Mouse (Mus musculus): Measurements from ENCODE around the gene Znhit1. TPM values are rescaled to one million over a fixed set of nuclear protein-coding genes. Genes with fewer than 3 reads are reported as not detected.

The Znhit1 gene
- polyA plus RNA-seq (2014; fragmentation: Nextera tagmentation; extraction: Ambion mirVana), result 94.0 and 117 TPM in 2 replicates

- Histone ChIP-seq H3K27ac (replicated peaks; ENCODE audit: low read depth, low read length) (peak within 1 kb of the TSS; percentile 97), H3K4me3 (replicated peaks; ENCODE audit: low read depth, low read length) (peak within 1 kb of the TSS; percentile 88), H3K4me2 (ENCODE audit: low read length) (peak within 1 kb of the TSS; percentile 91), H3K9me3 (ENCODE audit: control insufficient read depth, low read length) (no peaks in the 10 kb centered on the region), H3K36me3 (ENCODE audit: control insufficient read depth, insufficient read depth, low read length) (peaks cover 50% of the 10 kb centered on the region), H3K4me1 (ENCODE audit: control insufficient read depth, insufficient read depth, low read length) (peaks cover 11% of the 10 kb centered on the region), H3K9ac (replicated peaks; ENCODE audit: low read length) (peak within 1 kb of the TSS; percentile 98), H3K27me3 (ENCODE audit: control insufficient read depth, insufficient read depth, low read length) (no peaks in the 10 kb centered on the region)
- ATAC-seq (ENCODE audit: low FRiP score, low TSS enrichment) (no peak), DNase-seq (peak; percentile 41)
- WGBS, result 8% methylated on average over 12 of the region's 12 CpGs
Observed at GRCm38 (mm10) chr5:136987934-136988271, at the start of gene Znhit1. Gene Znhit1, minus strand, starts transcription at chr5:136988021.

DNA sequence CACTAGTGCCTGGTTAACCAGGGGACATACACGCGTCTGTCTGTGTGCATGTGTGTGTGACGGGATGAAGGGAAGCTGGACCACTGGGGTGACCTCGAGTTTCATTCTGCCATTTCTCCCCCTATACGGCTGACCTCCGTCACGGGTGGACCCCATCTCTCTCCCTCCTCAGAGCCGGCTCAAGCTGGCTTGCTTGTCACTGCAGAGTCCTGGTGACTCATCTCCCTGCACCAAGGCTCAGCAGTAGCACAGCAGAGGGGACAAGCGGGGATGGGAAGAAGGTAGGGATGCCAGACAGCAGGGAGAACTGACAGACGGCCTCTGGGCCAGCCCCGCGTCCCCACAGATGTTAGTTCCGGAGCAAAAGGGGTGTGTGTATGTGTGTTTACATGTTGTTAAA lies 48.4 kb upstream of the Znhit1 start:
- H3K36me3 ChIP-seq (ENCODE audit: control insufficient read depth, insufficient read depth, low read length), result peaks cover 56% of the 10 kb centered on the region
- WGBS, result 90% methylated on average over 13 of the region's 13 CpGs

GRCm38 (mm10) chr5:137032641-137033074 lies 44.8 kb upstream of the Znhit1 start:
- H3K27me3 ChIP-seq (ENCODE audit: control insufficient read depth, insufficient read depth, low read length), result peaks cover 33% of the 10 kb centered on the region

More for the DNA sequence above, 48.4 kb upstream of the Znhit1 start:
- H3K4me1 ChIP-seq (ENCODE audit: control insufficient read depth, insufficient read depth, low read length), result peaks cover 10% of the 10 kb centered on the region
- no peak overlapping the region for H3K4me2 ChIP-seq (ENCODE audit: low read length)
- H3K27me3 ChIP-seq (ENCODE audit: control insufficient read depth, insufficient read depth, low read length), result peaks cover 6% of the 10 kb centered on the region
- no peak for ATAC-seq (ENCODE audit: low FRiP score, low TSS enrichment)
- no peaks in the 10 kb centered on the region for H3K9me3 ChIP-seq (ENCODE audit: control insufficient read depth, low read length)
- no peak overlapping the region for H3K9ac ChIP-seq (replicated peaks; ENCODE audit: low read length)
- H3K27ac ChIP-seq (replicated peaks; ENCODE audit: low read depth, low read length), result no peak overlapping the region
- H3K4me3 ChIP-seq (replicated peaks; ENCODE audit: low read depth, low read length), result no peak overlapping the region
- DNase-seq, result no peak

DNA sequence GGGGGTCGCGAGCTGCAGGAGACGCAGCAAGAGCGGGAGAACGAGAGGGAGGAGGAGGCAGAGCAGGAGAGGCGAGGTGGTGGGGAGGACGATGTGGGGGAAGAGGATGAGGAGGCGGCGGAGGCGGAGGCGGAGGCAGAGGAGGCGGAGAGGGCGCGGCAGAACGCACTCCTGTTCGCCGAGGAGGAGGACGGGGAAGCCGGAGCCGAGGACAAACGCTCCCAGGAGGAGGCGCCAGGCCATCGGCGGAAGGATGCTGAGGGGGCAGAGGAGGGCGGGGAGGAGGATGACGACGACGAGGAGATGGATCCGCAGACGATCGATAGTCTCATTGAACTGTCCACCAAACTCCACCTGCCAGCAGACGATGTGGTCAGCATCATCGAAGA lies 44.2 kb upstream of the Znhit1 start:
- Histone ChIP-seq H3K4me2 (ENCODE audit: low read length) (peak overlapping the region; percentile 100), H3K9me3 (ENCODE audit: control insufficient read depth, low read length) (no peaks in the 10 kb centered on the region), H3K27me3 (ENCODE audit: control insufficient read depth, insufficient read depth, low read length) (peaks cover 38% of the 10 kb centered on the region), H3K4me1 (ENCODE audit: control insufficient read depth, insufficient read depth, low read length) (peaks cover 20% of the 10 kb centered on the region), H3K9ac (replicated peaks; ENCODE audit: low read length) (peak overlapping the region; percentile 60), H3K27ac (replicated peaks; ENCODE audit: low read depth, low read length) (peak overlapping the region; percentile 32; the same call in 1 of the 2 replicates), H3K36me3 (ENCODE audit: control insufficient read depth, insufficient read depth, low read length) (peaks cover 21% of the 10 kb centered on the region), H3K4me3 (replicated peaks; ENCODE audit: low read depth, low read length) (peak overlapping the region; percentile 52)
- no peak for ATAC-seq (ENCODE audit: low FRiP score, low TSS enrichment)
- peak; percentile 63 for DNase-seq
- WGBS, result 0% methylated on average over 33 of the region's 33 CpGs

More at GRCm38 (mm10) chr5:137032641-137033074, 44.8 kb upstream of the Znhit1 start:
- H3K27ac ChIP-seq (replicated peaks; ENCODE audit: low read depth, low read length), result peak overlapping the region; percentile 32; the same call in 1 of the 2 replicates
- H3K36me3 ChIP-seq (ENCODE audit: control insufficient read depth, insufficient read depth, low read length), result peaks cover 28% of the 10 kb centered on the region
- H3K9me3 ChIP-seq (ENCODE audit: control insufficient read depth, low read length), result no peaks in the 10 kb centered on the region
- peaks cover 20% of the 10 kb centered on the region for H3K4me1 ChIP-seq (ENCODE audit: control insufficient read depth, insufficient read depth, low read length)
- WGBS, result under 1% methylated on average over 48 of the region's 49 CpGs
- DNase-seq (peak; percentile 88), ATAC-seq (ENCODE audit: low FRiP score, low TSS enrichment) (peak; percentile 67)
- peak overlapping the region; percentile 52 for H3K4me3 ChIP-seq (replicated peaks; ENCODE audit: low read depth, low read length)
- peak overlapping the region; percentile 100 for H3K4me2 ChIP-seq (ENCODE audit: low read length)
- H3K9ac ChIP-seq (replicated peaks; ENCODE audit: low read length), result peak overlapping the region; percentile 60

- H3K4me3 ChIP-seq (replicated peaks; ENCODE audit: low read depth, low read length), result peak overlapping the region; percentile 52
- H3K4me1 ChIP-seq (ENCODE audit: control insufficient read depth, insufficient read depth, low read length), result peaks cover 20% of the 10 kb centered on the region
- 1% methylated on average over 78 of the region's 78 CpGs for WGBS
- DNase-seq (peak; percentile 50), ATAC-seq (ENCODE audit: low FRiP score, low TSS enrichment) (no peak)
- peak overlapping the region; percentile 100 for H3K4me2 ChIP-seq (ENCODE audit: low read length)
- H3K27me3 ChIP-seq (ENCODE audit: control insufficient read depth, insufficient read depth, low read length), result peaks cover 44% of the 10 kb centered on the region
- no peak overlapping the region for H3K27ac ChIP-seq (replicated peaks; ENCODE audit: low read depth, low read length)
- peak overlapping the region; percentile 60 for H3K9ac ChIP-seq (replicated peaks; ENCODE audit: low read length)
- peaks cover 15% of the 10 kb centered on the region for H3K36me3 ChIP-seq (ENCODE audit: control insufficient read depth, insufficient read depth, low read length)
- no peaks in the 10 kb centered on the region for H3K9me3 ChIP-seq (ENCODE audit: control insufficient read depth, low read length)
Observed at GRCm38 (mm10) chr5:137031076-137032032, 43.5 kb upstream of the Znhit1 start.

DNA sequence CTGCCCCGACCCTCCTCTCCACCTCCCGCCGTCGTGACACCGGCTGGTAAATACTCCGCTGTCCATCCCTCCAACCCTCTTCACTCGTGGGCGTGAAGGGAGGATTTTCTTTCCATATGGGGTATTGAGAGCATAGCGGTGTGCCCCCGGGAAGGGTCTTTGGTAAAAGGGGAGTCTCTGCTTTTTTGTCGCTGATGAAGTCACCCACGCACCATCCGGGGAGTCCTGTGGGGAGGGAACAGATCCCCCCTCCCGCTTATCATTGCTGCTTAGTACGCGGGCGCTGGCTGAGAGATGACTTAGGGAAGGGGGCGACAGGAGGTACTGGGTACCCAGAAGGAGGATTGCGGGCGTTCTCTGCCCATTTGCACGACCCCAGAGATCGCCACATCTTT lies 42.6 kb upstream of the Znhit1 start:
- H3K4me3 ChIP-seq (replicated peaks; ENCODE audit: low read depth, low read length), result peak overlapping the region; percentile 52
- ATAC-seq (ENCODE audit: low FRiP score, low TSS enrichment) (no peak), DNase-seq (no peak)
- WGBS, result 9% methylated on average over 22 of the region's 22 CpGs
- H3K36me3 ChIP-seq (ENCODE audit: control insufficient read depth, insufficient read depth, low read length), result peaks cover 6% of the 10 kb centered on the region
- no peak overlapping the region for H3K27ac ChIP-seq (replicated peaks; ENCODE audit: low read depth, low read length)
- peaks cover 20% of the 10 kb centered on the region for H3K4me1 ChIP-seq (ENCODE audit: control insufficient read depth, insufficient read depth, low read length)
- peak overlapping the region; percentile 61; the same call in 1 of the 2 replicates for H3K9ac ChIP-seq (replicated peaks; ENCODE audit: low read length)
- peaks cover 54% of the 10 kb centered on the region for H3K27me3 ChIP-seq (ENCODE audit: control insufficient read depth, insufficient read depth, low read length)
- no peaks in the 10 kb centered on the region for H3K9me3 ChIP-seq (ENCODE audit: control insufficient read depth, low read length)
- H3K4me2 ChIP-seq (ENCODE audit: low read length), result peak overlapping the region; percentile 100

GRCm38 (mm10) chr5:137029643-137030415 lies 42.0 kb upstream of the Znhit1 start:
- H3K4me2 ChIP-seq (ENCODE audit: low read length), result peak overlapping the region; percentile 100
- H3K27me3 ChIP-seq (ENCODE audit: control insufficient read depth, insufficient read depth, low read length), result peaks cover 58% of the 10 kb centered on the region
- under 1% methylated on average over 52 of the region's 52 CpGs for WGBS
- no peaks in the 10 kb centered on the region for H3K9me3 ChIP-seq (ENCODE audit: control insufficient read depth, low read length)
- peak overlapping the region; percentile 52 for H3K4me3 ChIP-seq (replicated peaks; ENCODE audit: low read depth, low read length)
- ATAC-seq (ENCODE audit: low FRiP score, low TSS enrichment) (peak; percentile 85), DNase-seq (peak; percentile 99)
- H3K27ac ChIP-seq (replicated peaks; ENCODE audit: low read depth, low read length), result no peak overlapping the region; the same call in 1 of the 2 replicates
- peak overlapping the region; percentile 61; the same call in 1 of the 2 replicates for H3K9ac ChIP-seq (replicated peaks; ENCODE audit: low read length)
- H3K4me1 ChIP-seq (ENCODE audit: control insufficient read depth, insufficient read depth, low read length), result peaks cover 20% of the 10 kb centered on the region
- H3K36me3 ChIP-seq (ENCODE audit: control insufficient read depth, insufficient read depth, low read length), result peaks cover under 1% of the 10 kb centered on the region

DNA sequence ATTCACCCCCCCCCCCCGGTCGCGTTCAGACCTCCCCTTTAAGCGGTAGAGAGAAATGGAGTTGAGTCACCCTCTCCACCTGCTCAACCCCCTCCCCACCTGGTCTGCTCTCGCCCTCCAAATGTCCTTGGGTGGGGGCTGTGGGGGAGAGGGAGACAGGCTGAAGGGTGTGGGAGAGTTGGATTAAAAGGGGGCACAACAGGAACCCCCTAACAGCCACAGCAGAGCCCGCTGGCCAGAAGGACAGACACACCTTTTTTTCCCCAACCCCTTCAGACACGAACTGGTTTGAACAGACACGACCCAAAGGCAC lies 41.4 kb upstream of the Znhit1 start:
- Histone ChIP-seq H3K36me3 (ENCODE audit: control insufficient read depth, insufficient read depth, low read length) (no peaks in the 10 kb centered on the region), H3K9me3 (ENCODE audit: control insufficient read depth, low read length) (no peaks in the 10 kb centered on the region), H3K4me2 (ENCODE audit: low read length) (peak overlapping the region; percentile 100), H3K27me3 (ENCODE audit: control insufficient read depth, insufficient read depth, low read length) (peaks cover 64% of the 10 kb centered on the region), H3K9ac (replicated peaks; ENCODE audit: low read length) (peak overlapping the region; percentile 61; the same call in 1 of the 2 replicates), H3K4me1 (ENCODE audit: control insufficient read depth, insufficient read depth, low read length) (peaks cover 20% of the 10 kb centered on the region), H3K4me3 (replicated peaks; ENCODE audit: low read depth, low read length) (peak overlapping the region; percentile 52), H3K27ac (replicated peaks; ENCODE audit: low read depth, low read length) (no peak overlapping the region; the same call in 1 of the 2 replicates)
- WGBS, result 3% methylated on average over 8 of the region's 8 CpGs
- ATAC-seq (ENCODE audit: low FRiP score, low TSS enrichment) (no peak), DNase-seq (no peak)

Measured in midbrain, embryonic 14.5 days (tissue).